Mouse (Mus musculus): ENCODE results near the gene Adamts4. TPM values are rescaled to one million over a fixed set of nuclear protein-coding genes. Genes with fewer than 3 reads are reported as not detected.

Adamts4 gene
- polyA plus RNA-seq, 1 experiment from 2014 or later = 2.5 TPM

GRCm38 (mm10) chr1:171279012-171279705 lies 28.9 kb downstream of the Adamts4 start:
- H3K36me3 ChIP-seq (ENCODE audit: control insufficient read depth, insufficient read depth, low read length) = peaks cover 67% of the 10 kb centered on the region
- DNase-seq (ENCODE audit: low spot score) (no peak), ATAC-seq (no peak)
- no peaks in the 10 kb centered on the region for H3K9me3 ChIP-seq (replicated peaks; ENCODE audit: control insufficient read depth, low read length)
- no peak overlapping the region for H3K4me2 ChIP-seq (ENCODE audit: low read length)
- H3K4me3 ChIP-seq (ENCODE audit: low read depth, low read length) = no peak overlapping the region
- peaks cover 11% of the 10 kb centered on the region for H3K4me1 ChIP-seq (ENCODE audit: control insufficient read depth, insufficient read depth, low read length)
- no peak overlapping the region for H3K9ac ChIP-seq (ENCODE audit: low read length)
- no peak overlapping the region for H3K27ac ChIP-seq (ENCODE audit: low read depth, low read length)
- WGBS = 89% methylated on average over 14 of the region's 14 CpGs
- no peaks in the 10 kb centered on the region for H3K27me3 ChIP-seq (replicated peaks; ENCODE audit: control insufficient read depth, insufficient read depth, low read length)

DNA sequence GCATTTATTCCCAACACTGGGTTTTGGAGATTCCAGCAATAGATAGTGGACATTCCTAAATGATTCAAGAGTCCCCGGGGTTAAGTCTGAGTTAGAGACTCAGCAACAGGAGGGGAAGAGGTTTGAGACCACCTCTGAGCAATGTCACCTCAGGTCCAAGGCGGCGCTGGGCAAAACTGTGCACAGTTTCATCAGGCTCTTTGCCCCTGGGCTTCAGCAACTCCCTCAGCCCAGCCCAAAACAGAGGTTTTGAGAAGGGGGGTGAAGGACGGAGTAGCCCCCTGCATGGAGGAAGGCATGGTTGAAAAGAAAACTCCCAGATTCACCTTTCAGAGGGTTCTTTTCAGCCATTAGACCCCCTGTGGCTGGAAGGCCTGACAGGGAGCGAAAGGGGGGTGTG lies 29.5 kb downstream of the Adamts4 start:
- H3K4me1 ChIP-seq (ENCODE audit: control insufficient read depth, insufficient read depth, low read length) = peaks cover 11% of the 10 kb centered on the region
- H3K9ac ChIP-seq (ENCODE audit: low read length) = peak overlapping the region; percentile 73; the same call in 1 of the 2 replicates
- no peaks in the 10 kb centered on the region for H3K27me3 ChIP-seq (replicated peaks; ENCODE audit: control insufficient read depth, insufficient read depth, low read length)
- 55% methylated on average over 5 of the region's 5 CpGs for WGBS
- H3K27ac ChIP-seq (ENCODE audit: low read depth, low read length) = no peak overlapping the region
- peak overlapping the region; percentile 83 for H3K4me2 ChIP-seq (ENCODE audit: low read length)
- no peak for DNase-seq (ENCODE audit: low spot score)
- no peaks in the 10 kb centered on the region for H3K9me3 ChIP-seq (replicated peaks; ENCODE audit: control insufficient read depth, low read length)
- peaks cover 67% of the 10 kb centered on the region for H3K36me3 ChIP-seq (ENCODE audit: control insufficient read depth, insufficient read depth, low read length)
- ATAC-seq = no peak
- peak overlapping the region; percentile 58 for H3K4me3 ChIP-seq (ENCODE audit: low read depth, low read length)

DNA sequence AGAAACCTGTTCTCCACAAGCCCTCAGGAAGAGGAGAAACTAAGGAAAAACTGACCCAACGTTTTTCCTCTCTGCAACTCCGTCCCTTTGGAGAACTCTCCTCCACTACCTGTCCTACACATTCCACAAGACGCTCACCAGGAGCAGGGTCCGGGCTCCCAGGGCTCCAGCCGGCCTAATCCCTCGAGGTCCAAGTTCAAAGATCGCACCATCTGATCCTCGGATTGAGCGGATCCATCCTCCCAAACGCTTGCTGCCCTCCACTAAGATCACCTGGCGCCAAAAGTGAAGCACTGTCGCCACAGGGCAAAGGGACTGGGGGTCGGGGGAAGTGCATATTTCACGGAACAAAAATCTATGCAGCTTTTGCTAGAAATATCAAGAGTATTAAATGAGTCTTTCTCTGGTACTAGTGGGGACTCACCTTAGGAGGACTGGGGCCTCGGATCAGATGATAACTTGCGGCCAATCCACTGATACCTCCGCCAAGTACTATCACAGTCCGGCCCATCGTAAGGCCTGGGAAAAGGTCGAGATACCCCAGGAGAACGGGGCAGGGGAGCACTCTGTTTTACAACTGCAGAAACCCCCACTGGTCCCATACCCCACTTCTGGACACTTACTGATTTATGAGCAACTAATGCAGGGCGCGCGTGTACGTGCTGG lies 30.2 kb downstream of the Adamts4 start:
- H3K27ac ChIP-seq (ENCODE audit: low read depth, low read length) = no peak overlapping the region
- H3K9me3 ChIP-seq (replicated peaks; ENCODE audit: control insufficient read depth, low read length) = no peaks in the 10 kb centered on the region
- 1% methylated on average over 25 of the region's 25 CpGs for WGBS
- no peaks in the 10 kb centered on the region for H3K27me3 ChIP-seq (replicated peaks; ENCODE audit: control insufficient read depth, insufficient read depth, low read length)
- H3K4me3 ChIP-seq (ENCODE audit: low read depth, low read length) = peak overlapping the region; percentile 58
- ATAC-seq = no peak
- no peak for DNase-seq (ENCODE audit: low spot score)
- peaks cover 67% of the 10 kb centered on the region for H3K36me3 ChIP-seq (ENCODE audit: control insufficient read depth, insufficient read depth, low read length)
- peaks cover 11% of the 10 kb centered on the region for H3K4me1 ChIP-seq (ENCODE audit: control insufficient read depth, insufficient read depth, low read length)
- peak overlapping the region; percentile 73 for H3K9ac ChIP-seq (ENCODE audit: low read length)
- peak overlapping the region; percentile 83 for H3K4me2 ChIP-seq (ENCODE audit: low read length)

DNA sequence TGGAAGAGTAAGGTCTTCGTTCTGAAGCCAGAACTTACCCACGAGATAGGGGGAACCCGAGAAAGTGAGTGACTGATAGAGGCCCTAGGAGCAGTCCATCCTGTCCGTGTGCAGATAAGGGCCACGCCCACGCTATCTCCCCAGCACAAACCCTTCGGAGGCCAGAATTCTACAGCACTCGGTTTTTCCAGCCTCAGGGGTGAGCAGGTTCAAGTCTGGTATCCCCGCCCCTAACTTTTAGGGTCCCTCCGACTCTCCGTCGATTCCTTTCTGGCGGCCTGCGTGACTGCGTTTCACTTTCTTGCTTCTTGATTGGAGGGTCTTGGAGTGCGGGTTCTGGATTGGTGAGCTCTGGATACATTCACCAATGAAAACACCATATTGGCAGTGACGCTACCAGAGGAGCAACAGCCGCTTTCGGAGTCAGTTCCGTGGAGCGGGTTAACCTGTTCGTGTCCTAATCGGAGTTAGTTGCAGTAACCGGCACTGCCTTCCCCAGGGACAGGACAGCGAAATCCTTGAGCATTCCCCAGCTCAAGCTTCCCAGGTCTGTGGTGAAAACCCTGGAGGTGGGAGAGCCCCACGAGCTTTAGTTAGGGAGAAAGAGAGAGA lies 30.8 kb downstream of the Adamts4 start, which contains the start of gene Ppox:
Ppox (minus strand) TSS at position 271 of the 612 bp plus-strand sequence.
- Histone ChIP-seq H3K4me1 (ENCODE audit: control insufficient read depth, insufficient read depth, low read length) (peaks cover 11% of the 10 kb centered on the region), H3K27me3 (replicated peaks; ENCODE audit: control insufficient read depth, insufficient read depth, low read length) (no peaks in the 10 kb centered on the region), H3K27ac (ENCODE audit: low read depth, low read length) (peak within 1 kb of the TSS; percentile 49), H3K4me3 (ENCODE audit: low read depth, low read length) (peak within 1 kb of the TSS; percentile 58), H3K9ac (ENCODE audit: low read length) (peak within 1 kb of the TSS; percentile 73), H3K36me3 (ENCODE audit: control insufficient read depth, insufficient read depth, low read length) (peaks cover 67% of the 10 kb centered on the region), H3K9me3 (replicated peaks; ENCODE audit: control insufficient read depth, low read length) (no peaks in the 10 kb centered on the region), H3K4me2 (ENCODE audit: low read length) (peak within 1 kb of the TSS; percentile 83)
- under 1% methylated on average over 26 of the region's 26 CpGs for WGBS
- ATAC-seq = peak; percentile 99
- peak; percentile 99 for DNase-seq (ENCODE audit: low spot score)

GRCm38 (mm10) chr1:171281528-171281923 lies 31.3 kb downstream of the Adamts4 start:
- Histone ChIP-seq H3K27ac (ENCODE audit: low read depth, low read length) (peak overlapping the region; percentile 49), H3K4me2 (ENCODE audit: low read length) (peak overlapping the region; percentile 83), H3K9me3 (replicated peaks; ENCODE audit: control insufficient read depth, low read length) (no peaks in the 10 kb centered on the region), H3K9ac (ENCODE audit: low read length) (peak overlapping the region; percentile 48), H3K4me3 (ENCODE audit: low read depth, low read length) (peak overlapping the region; percentile 58), H3K36me3 (ENCODE audit: control insufficient read depth, insufficient read depth, low read length) (peaks cover 67% of the 10 kb centered on the region), H3K4me1 (ENCODE audit: control insufficient read depth, insufficient read depth, low read length) (peaks cover 13% of the 10 kb centered on the region), H3K27me3 (replicated peaks; ENCODE audit: control insufficient read depth, insufficient read depth, low read length) (no peaks in the 10 kb centered on the region)
- ATAC-seq (peak; percentile 42), DNase-seq (ENCODE audit: low spot score) (peak; percentile 69)
- WGBS = under 1% methylated on average over 10 of the region's 10 CpGs

GRCm38 (mm10) chr1:171282086-171282805 lies 32.0 kb downstream of the Adamts4 start:
- Histone ChIP-seq H3K4me3 (ENCODE audit: low read depth, low read length) (no peak overlapping the region), H3K9ac (ENCODE audit: low read length) (no peak overlapping the region), H3K4me2 (ENCODE audit: low read length) (no peak overlapping the region; the same call in 1 of the 2 replicates)

GRCm38 (mm10) chr1:171283188-171284160 lies 33.3 kb downstream of the Adamts4 start:
- Histone ChIP-seq H3K4me1 (ENCODE audit: control insufficient read depth, insufficient read depth, low read length) (peaks cover 20% of the 10 kb centered on the region), H3K36me3 (ENCODE audit: control insufficient read depth, insufficient read depth, low read length) (peaks cover 52% of the 10 kb centered on the region), H3K27ac (ENCODE audit: low read depth, low read length) (no peak overlapping the region), H3K9ac (ENCODE audit: low read length) (no peak overlapping the region), H3K9me3 (replicated peaks; ENCODE audit: control insufficient read depth, low read length) (no peaks in the 10 kb centered on the region), H3K4me3 (ENCODE audit: low read depth, low read length) (no peak overlapping the region), H3K27me3 (replicated peaks; ENCODE audit: control insufficient read depth, insufficient read depth, low read length) (no peaks in the 10 kb centered on the region), H3K4me2 (ENCODE audit: low read length) (no peak overlapping the region)
- WGBS = 91% methylated on average over 18 of the region's 18 CpGs
- ATAC-seq (no peak), DNase-seq (ENCODE audit: low spot score) (no peak)

More at GRCm38 (mm10) chr1:171282086-171282805, 32.0 kb downstream of the Adamts4 start:
- DNase-seq (ENCODE audit: low spot score) = no peak
- Histone ChIP-seq H3K27me3 (replicated peaks; ENCODE audit: control insufficient read depth, insufficient read depth, low read length) (no peaks in the 10 kb centered on the region), H3K27ac (ENCODE audit: low read depth, low read length) (no peak overlapping the region), H3K36me3 (ENCODE audit: control insufficient read depth, insufficient read depth, low read length) (peaks cover 62% of the 10 kb centered on the region), H3K4me1 (ENCODE audit: control insufficient read depth, insufficient read depth, low read length) (peaks cover 20% of the 10 kb centered on the region), H3K9me3 (replicated peaks; ENCODE audit: control insufficient read depth, low read length) (no peaks in the 10 kb centered on the region)
- 78% methylated on average over 18 of the region's 18 CpGs for WGBS
- ATAC-seq = no peak

DNA sequence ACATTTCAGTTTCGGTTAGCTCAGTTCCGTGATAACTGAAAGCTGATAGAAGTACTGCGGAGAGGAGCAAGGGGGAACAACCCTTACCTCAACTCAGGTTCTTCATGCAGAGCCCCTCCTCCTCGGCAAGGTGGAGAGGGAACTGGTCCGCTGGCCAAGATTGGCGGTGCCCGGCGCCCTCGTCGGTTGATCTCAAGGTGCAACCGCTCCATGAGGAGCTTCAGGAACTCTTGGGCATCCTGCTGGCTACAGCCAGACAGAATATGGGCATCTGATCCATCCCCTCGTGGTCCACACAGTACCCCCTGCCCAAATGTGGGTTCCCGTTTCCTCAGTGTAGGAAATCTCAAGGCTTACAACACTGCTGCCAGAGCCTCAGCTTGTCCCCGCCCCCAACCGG lies 34.3 kb downstream of the Adamts4 start:
- no peak for ATAC-seq
- H3K4me2 ChIP-seq (ENCODE audit: low read length) = no peak overlapping the region
- H3K9me3 ChIP-seq (replicated peaks; ENCODE audit: control insufficient read depth, low read length) = no peaks in the 10 kb centered on the region
- H3K27me3 ChIP-seq (replicated peaks; ENCODE audit: control insufficient read depth, insufficient read depth, low read length) = no peaks in the 10 kb centered on the region
- no peak overlapping the region for H3K9ac ChIP-seq (ENCODE audit: low read length)
- no peak for DNase-seq (ENCODE audit: low spot score)
- no peak overlapping the region for H3K4me3 ChIP-seq (ENCODE audit: low read depth, low read length)
- H3K36me3 ChIP-seq (ENCODE audit: control insufficient read depth, insufficient read depth, low read length) = peaks cover 59% of the 10 kb centered on the region
- H3K4me1 ChIP-seq (ENCODE audit: control insufficient read depth, insufficient read depth, low read length) = peaks cover 20% of the 10 kb centered on the region
- WGBS = 90% methylated on average over 15 of the region's 15 CpGs
- H3K27ac ChIP-seq (ENCODE audit: low read depth, low read length) = no peak overlapping the region

All from forebrain, embryonic 14.5 days (tissue).